ENCODE assay signal across 8 mouse cellular contexts in genomic region chr12:79887225-79887886, GRCm38 (mm10).
A peak's percentile ranks its signal among the peaks of the same experiment; 100 is the strongest.
DNase-seq lines count a peak whose midpoint lies in the region; ATAC-seq and TF ChIP-seq lines count a peak whose summit lies in the region.
"Had no signal": no experiment of that assay in that cellular context is flagged by ENCODE, and none has a peak within 500 bp of the region (broad histone marks: within the 10 kb centered on the region; RNA-seq: fewer than 3 reads in every experiment).

No protein-coding gene starts in this region.

- peak; percentile 75 for ATAC-seq in kidney, embryonic 16.5 days (ENCODE audit: low FRiP score, low TSS enrichment)
- ATAC-seq in neural tube, embryonic 15.5 days (ENCODE audit: low FRiP score) = no peak

- TF ChIP-seq POLR2A in heart, adult 2 months (IDR thresholded peaks at IDR 0.05; ENCODE audit: insufficient read depth, low read depth, low read length) = no peak

- H3K4me1 ChIP-seq in heart, adult 2 months (ENCODE audit: control insufficient read depth, insufficient read depth, low read length) = peaks cover 22% of the 10 kb centered on the region
- H3K4me1 ChIP-seq in kidney, embryonic 16.5 days (ENCODE audit: insufficient read depth, low read length) = peaks cover 43% of the 10 kb centered on the region
- peaks cover 19% of the 10 kb centered on the region for H3K4me1 ChIP-seq in neural tube, embryonic 15.5 days

- H3K4me2 ChIP-seq in kidney, embryonic 16.5 days (replicated peaks; ENCODE audit: low read depth, low read length) = peak overlapping the region; percentile 16; the same call in 1 of the 2 replicates
- no peak overlapping the region for H3K4me2 ChIP-seq in neural tube, embryonic 15.5 days
- H3K4me2 ChIP-seq: midbrain, embryonic 12.5 days had no signal

- no peaks in the 10 kb centered on the region for H3K9me3 ChIP-seq in kidney, embryonic 16.5 days (ENCODE audit: low read length)
- no peaks in the 10 kb centered on the region for H3K9me3 ChIP-seq in neural tube, embryonic 15.5 days (replicated peaks)
- H3K9me3 ChIP-seq: midbrain, embryonic 12.5 days had no signal

- H3K27ac ChIP-seq in heart, adult 2 months = peak overlapping the region; percentile 84
- peak overlapping the region; percentile 78 for H3K27ac ChIP-seq in kidney, embryonic 16.5 days (ENCODE audit: low read length)
- peak overlapping the region; percentile 13; the same call in 1 of the 2 replicates for H3K27ac ChIP-seq in neural tube, embryonic 15.5 days (replicated peaks)
- H3K27ac ChIP-seq: midbrain, embryonic 12.5 days had no signal

- peak; percentile 81 for TF ChIP-seq EP300 in heart, adult 2 months (IDR thresholded peaks at IDR 0.05; ENCODE audit: insufficient read depth, low read depth, low read length)

- WGBS in heart, adult 2 months = 25% methylated on average over 12 of the region's 12 CpGs
- 16% methylated on average over 12 of the region's 12 CpGs for WGBS in kidney, embryonic 16.5 days
- 48% methylated on average over 12 of the region's 12 CpGs for WGBS in neural tube, embryonic 15.5 days

- DNase-seq in 3134 (ENCODE audit: extremely low read depth, insufficient read length, low spot score) = peak; percentile 51
- peak; percentile 38 for DNase-seq in brain, adult 2 months (ENCODE audit: low read depth, low spot score)
- peak; percentile 79 to 90 for DNase-seq in heart, adult 2 months
- DNase-seq in layer of hippocampus, postnatal 10 days (ENCODE audit: low spot score in 2 of 2) = no peak
- no peak for DNase-seq in layer of hippocampus, adult 11-12 months (ENCODE audit: low spot score)

- no peaks in the 10 kb centered on the region for H3K79me2 ChIP-seq in heart, adult 2 months (replicated peaks; ENCODE audit: control insufficient read depth, insufficient read depth, low read length)

- H3K9ac ChIP-seq in heart, adult 2 months (ENCODE audit: low read depth, low read length) = peak overlapping the region; percentile 37; the same call in 1 of the 2 replicates
- no peak overlapping the region for H3K9ac ChIP-seq in kidney, embryonic 16.5 days (replicated peaks; ENCODE audit: low read length)
- H3K9ac ChIP-seq in neural tube, embryonic 15.5 days (replicated peaks) = no peak overlapping the region
- H3K9ac ChIP-seq: midbrain, embryonic 12.5 days had no signal

- no peak overlapping the region for H3K4me3 ChIP-seq in heart, adult 2 months
- no peak overlapping the region for H3K4me3 ChIP-seq in kidney, embryonic 16.5 days (ENCODE audit: low read length)
- H3K4me3 ChIP-seq in neural tube, embryonic 15.5 days (replicated peaks) = no peak overlapping the region
- H3K4me3 ChIP-seq: midbrain, embryonic 12.5 days had no signal

- no peak for TF ChIP-seq CTCF in heart, adult 2 months (IDR thresholded peaks at IDR 0.05)

- H3K36me3 ChIP-seq in heart, adult 2 months (ENCODE audit: control insufficient read depth, insufficient read depth, low read length) = peaks cover 4% of the 10 kb centered on the region
- H3K36me3 ChIP-seq in kidney, embryonic 16.5 days (ENCODE audit: insufficient read depth, low read length) = no peaks in the 10 kb centered on the region
- H3K36me3 ChIP-seq in neural tube, embryonic 15.5 days = no peaks in the 10 kb centered on the region
- H3K36me3 ChIP-seq: midbrain, embryonic 12.5 days had no signal

- no peaks in the 10 kb centered on the region for H3K27me3 ChIP-seq in heart, adult 2 months (ENCODE audit: control insufficient read depth, insufficient read depth, low read length)
- H3K27me3 ChIP-seq in kidney, embryonic 16.5 days (ENCODE audit: insufficient read depth, low read length) = no peaks in the 10 kb centered on the region
- H3K27me3 ChIP-seq in neural tube, embryonic 15.5 days (replicated peaks) = no peaks in the 10 kb centered on the region
- H3K27me3 ChIP-seq: midbrain, embryonic 12.5 days had no signal

- intact Hi-C loops in heart, adult 2 months (cut with DNase I) = loop anchor here (5.0 kb wide), 2 partner anchors 50 to 245 kb away; no protein-coding TSS in a partner anchor

Comparison
In these comparisons a context has a peak if more than half of its experiments do, and no peak if none do; other contexts are left out.
1. DNase-seq: peak in 3134 (single experiment), brain, adult 2 months (single experiment) and heart, adult 2 months (2 of 2); none in layer of hippocampus, postnatal 10 days (0 of 2) and layer of hippocampus, adult 11-12 months (single experiment).
2. H3K27ac ChIP-seq: peak in every context shown above with its lines; median percentile 84 in heart, adult 2 months; 78 in kidney, embryonic 16.5 days; 13 in neural tube, embryonic 15.5 days.